ENCODE assay signal across 8 mouse cellular contexts in the genomic region with DNA sequence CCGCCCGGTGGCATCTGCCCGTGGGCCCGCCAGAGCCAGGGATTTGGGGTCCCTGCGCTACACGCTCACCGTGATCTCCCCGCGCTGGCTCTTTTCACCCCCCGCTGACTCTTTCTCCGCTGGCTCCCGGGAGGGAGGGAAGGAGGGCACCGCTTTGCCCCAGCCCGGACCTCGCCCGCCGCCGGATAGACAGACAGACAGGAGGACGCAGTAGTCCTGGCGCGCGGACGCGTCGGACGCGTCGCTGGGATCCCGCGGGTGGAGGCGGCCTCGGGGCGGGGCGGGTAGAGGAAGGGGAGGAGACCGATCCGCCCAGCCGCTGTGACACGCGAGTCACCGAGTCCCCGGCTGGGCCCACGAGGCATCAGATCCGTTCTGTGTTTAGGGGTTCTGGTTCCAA. TPM values are rescaled to one million over a fixed set of nuclear protein-coding genes. Genes with fewer than 3 reads are reported as not detected.
DNase-seq lines count a peak whose midpoint lies in the region; ATAC-seq and TF ChIP-seq lines count a peak whose summit lies in the region.

No protein-coding gene starts in this region.

- H3K9ac ChIP-seq in embryonic facial prominence, embryonic 11.5 days (replicated peaks; ENCODE audit: low read length), result peak overlapping the region; percentile 46
- peak overlapping the region; percentile 59; the same call in 1 of the 2 replicates for H3K9ac ChIP-seq in heart, embryonic 12.5 days

- ATAC-seq in embryonic facial prominence, embryonic 11.5 days (replicated peaks; ENCODE audit: insufficient number of reproducible peaks, low FRiP score, low TSS enrichment, low read depth), result no peak
- no peak for ATAC-seq in heart, embryonic 12.5 days (ENCODE audit: insufficient number of reproducible peaks, low FRiP score)

- peaks cover 13% of the 10 kb centered on the region for H3K4me1 ChIP-seq in embryonic facial prominence, embryonic 11.5 days (ENCODE audit: control insufficient read depth, insufficient read depth, low read length)
- peaks cover 19% of the 10 kb centered on the region for H3K4me1 ChIP-seq in heart, embryonic 12.5 days (replicated peaks)
- H3K4me1 ChIP-seq in lung, adult 2 months (ENCODE audit: control insufficient read depth, insufficient read depth, low read length), result no peaks in the 10 kb centered on the region

- TF ChIP-seq POLR2A in lung, adult 2 months (IDR thresholded peaks at IDR 0.05; ENCODE audit: borderline replicate concordance, extremely low read depth, low read depth, low read length), result no peak

- peak overlapping the region; percentile 46 for H3K4me3 ChIP-seq in embryonic facial prominence, embryonic 11.5 days (ENCODE audit: low read depth, low read length)
- peak overlapping the region; percentile 45 for H3K4me3 ChIP-seq in heart, embryonic 12.5 days
- peak overlapping the region; percentile 88 for H3K4me3 ChIP-seq in layer of hippocampus, adult 2 months
- peak overlapping the region; percentile 21 for H3K4me3 ChIP-seq in lung, adult 2 months (replicated peaks; ENCODE audit: extremely low read depth, low read depth, low read length)

- no peaks in the 10 kb centered on the region for H3K9me3 ChIP-seq in embryonic facial prominence, embryonic 11.5 days (replicated peaks; ENCODE audit: control insufficient read depth, low read length)
- H3K9me3 ChIP-seq in heart, embryonic 12.5 days (replicated peaks), result no peaks in the 10 kb centered on the region

- no peaks in the 10 kb centered on the region for H3K36me3 ChIP-seq in embryonic facial prominence, embryonic 11.5 days (replicated peaks; ENCODE audit: control insufficient read depth, insufficient read depth, low read depth, low read length)
- no peaks in the 10 kb centered on the region for H3K36me3 ChIP-seq in heart, embryonic 12.5 days

- H3K27ac ChIP-seq in embryonic facial prominence, embryonic 11.5 days (replicated peaks; ENCODE audit: low read depth, low read length), result no peak overlapping the region
- no peak overlapping the region for H3K27ac ChIP-seq in heart, embryonic 12.5 days (ENCODE audit: poor library complexity, severe bottlenecking)
- peak overlapping the region; percentile 92 for H3K27ac ChIP-seq in layer of hippocampus, adult 2 months

- WGBS in embryonic facial prominence, embryonic 11.5 days, result 1% methylated on average over 37 of the region's 43 CpGs
- 1% methylated on average over 42 of the region's 43 CpGs for WGBS in heart, embryonic 12.5 days
- WGBS in lung, adult 2 months, result 1% methylated on average over 41 of the region's 43 CpGs

- H3K4me2 ChIP-seq in embryonic facial prominence, embryonic 11.5 days (ENCODE audit: low read depth, low read length), result peak overlapping the region; percentile 67
- peak overlapping the region; percentile 76 for H3K4me2 ChIP-seq in heart, embryonic 12.5 days

- DNase-seq in CD4-positive helper T cell, adult 2 months (ENCODE audit: low read depth, low spot score), result peak; percentile 89
- peak; percentile 76 to 89 for DNase-seq in adrenal gland, adult (ENCODE audit: inconsistent age in 2 of 2, low spot score in 1 of 2)
- no peak for DNase-seq in embryonic facial prominence, embryonic 11.5 days (ENCODE audit: low spot score)
- DNase-seq in layer of hippocampus, adult 2 months (ENCODE audit: low spot score in 2 of 2), result peak; percentile 84 to 86
- DNase-seq in lung, adult 2 months, result no peak
- DNase-seq in right cerebral cortex, adult 18-20 months, result peak; percentile 89
- peak; percentile 84 for DNase-seq in thymus, postnatal 4 days

- TF ChIP-seq CTCF in layer of hippocampus, adult 2 months (conservative IDR thresholded peaks at IDR 0.05), result no peak
- no peak for TF ChIP-seq CTCF in lung, adult 2 months (IDR thresholded peaks at IDR 0.05; ENCODE audit: insufficient read depth, low read length)

- peaks cover 46% of the 10 kb centered on the region for H3K27me3 ChIP-seq in embryonic facial prominence, embryonic 11.5 days (ENCODE audit: control insufficient read depth, insufficient read depth, low read length)
- peaks cover 97% of the 10 kb centered on the region for H3K27me3 ChIP-seq in heart, embryonic 12.5 days (replicated peaks)

RNA-seq across cellular contexts. Expression of a gene that starts 0.3 kb away (rescaled TPM):
- polyA plus RNA-seq in embryonic facial prominence, embryonic 11.5 days (2014; fragmentation: Nextera tagmentation; extraction: Ambion mirVana), result 3.3 TPM in 2 replicates
- 0.24 and 0.28 TPM in 2 replicates for polyA plus RNA-seq in heart, embryonic 12.5 days (2016; fragmentation: Nextera tagmentation; extraction: Ambion mirVana)
- 10 to 100 TPM; 70.9 to 73.9 TPM for total RNA-seq in layer of hippocampus, adult 2 months (2021)
- 6.1 and 7.8 TPM in 2 replicates for polyA plus RNA-seq in lung, adult 2 months (2012; rRNA removed)

RNA-seq across cellular contexts. Expression of a gene that starts 38.2 kb away (rescaled TPM):
- 0.17 and 0.43 TPM in 2 replicates for polyA plus RNA-seq in embryonic facial prominence, embryonic 11.5 days (2014; fragmentation: Nextera tagmentation; extraction: Ambion mirVana)
- 0.08 and 0.11 TPM in 2 replicates for polyA plus RNA-seq in heart, embryonic 12.5 days (2016; fragmentation: Nextera tagmentation; extraction: Ambion mirVana)
- not detected for total RNA-seq in layer of hippocampus, adult 2 months (2021)
- polyA plus RNA-seq in lung, adult 2 months (2012; rRNA removed), result 4.5 and 5.0 TPM in 2 replicates

Comparison
In these comparisons a context has a peak if more than half of its experiments do, and no peak if none do; other contexts are left out.
1. DNase-seq: peak in CD4-positive helper T cell, adult 2 months (single experiment), adrenal gland, adult (2 of 2), layer of hippocampus, adult 2 months (2 of 2), right cerebral cortex, adult 18-20 months (single experiment) and thymus, postnatal 4 days (single experiment); none in embryonic facial prominence, embryonic 11.5 days (single experiment) and lung, adult 2 months (single experiment).
2. H3K4me3 ChIP-seq: peak in every context shown above with its lines; median percentile 88 in layer of hippocampus, adult 2 months; 46 in embryonic facial prominence, embryonic 11.5 days; 45 in heart, embryonic 12.5 days; 21 in lung, adult 2 months.